Mouse (Mus musculus) lung, adult 2 months (tissue): ENCODE results near the gene Noxred1. TPM values are rescaled to one million over a fixed set of nuclear protein-coding genes. Genes with fewer than 3 reads are reported as not detected.
A peak's percentile ranks its signal among the peaks of the same experiment; 100 is the strongest.

Experiments used
- DNase-seq: peaks from one replicate; pipeline ENCODE4 v3.0.0; 2022
- H3K4me1 ChIP-seq: fragments of 200-500 bp; 2 replicates; pipeline ENCODE4 v1.6.1; 2011; ENCODE audit warnings: low read length; ENCODE audit not compliant: control insufficient read depth, insufficient read depth
- H3K4me3 ChIP-seq: fragments of 200-500 bp; replicated peaks from 2 replicates; pipeline ENCODE3; 2011; ENCODE audit warnings: low read depth, mild to moderate bottlenecking, control low read depth, low read length; ENCODE audit errors: extremely low read depth
- CTCF ChIP-seq: fragments of 200-500 bp; IDR thresholded peaks from 2 replicates; pipeline ENCODE4 v1.5.1; 2011; ENCODE audit warnings: mild to moderate bottlenecking, low read length, control low read depth; ENCODE audit not compliant: insufficient read depth
- POLR2A ChIP-seq: fragments of 200-500 bp; IDR thresholded peaks from 2 replicates; pipeline ENCODE4 v1.6.1; 2011; ENCODE audit warnings: low read depth, mild to moderate bottlenecking, control low read depth, low read length, borderline replicate concordance; ENCODE audit errors: extremely low read depth
- WGBS: fragments of 180-500 bp; shearing (Covaris S2); methylation state at CpG from one replicate; pipeline ENCODE4 v1.1.7; 2018; 5-methylcytosine and 5-hydroxymethylcytosine counted together
- polyA plus RNA-seq: library from polyadenylated mRNA; depleted of rRNA; stranded (reverse); fragments of >200 nt; gene quantifications from 2 replicates; pipeline ENCODE4 v1.2.3, GENCODE M21; 2012; rRNA removed

The Noxred1 gene
- polyA plus RNA-seq, 1 experiment, result 0.91 TPM

- no peak for DNase-seq
- no peak overlapping the region for H3K4me3 ChIP-seq
- H3K4me1 ChIP-seq, result 0 out of 2 replicates have a peak, but pooled peaks cover 4% of the 10 kb centered on the region
- TF ChIP-seq CTCF, result no peak
- TF ChIP-seq POLR2A, result no peak
- WGBS, result 61% methylated on average over 5 of the region's 5 CpGs
Observed at GRCm38 (mm10) chr12:87201694-87202093, 36.8 kb downstream of the Noxred1 start.

- Histone ChIP-seq H3K4me3 (peak within 1 kb of the TSS; percentile 84), H3K4me1 (0 out of 2 replicates have a peak, but pooled peaks cover 4% of the 10 kb centered on the region)
- TF ChIP-seq POLR2A, result no peak
- no peak for TF ChIP-seq CTCF
- peak; percentile 69 for DNase-seq
- WGBS, result under 1% methylated on average over 70 of the region's 70 CpGs
Observed at GRCm38 (mm10) chr12:87199973-87200586, 38.5 kb downstream of the Noxred1 start, which contains the start of gene Tmed8. Gene Tmed8, minus strand, starts transcription at chr12:87200454.

- 2% methylated on average over 38 of the region's 38 CpGs for WGBS
- TF ChIP-seq CTCF, result no peak
- no peak for TF ChIP-seq POLR2A
- Histone ChIP-seq H3K4me1 (0 out of 2 replicates have a peak, but pooled peaks cover 4% of the 10 kb centered on the region), H3K4me3 (peak within 1 kb of the TSS; percentile 84)
- DNase-seq, result peak; percentile 42
Observed at GRCm38 (mm10) chr12:87199206-87199972, 39.1 kb downstream of the Noxred1 start, which contains the start of gene Samd15. Gene Samd15, plus strand, starts transcription at chr12:87199723.

GRCm38 (mm10) chr12:87198792-87199191, 39.7 kb downstream of the Noxred1 start:
- WGBS, result 64% methylated on average over 6 of the region's 6 CpGs
- H3K4me1 ChIP-seq, result 0 out of 2 replicates have a peak, but pooled peaks cover 4% of the 10 kb centered on the region
- no peak for TF ChIP-seq CTCF
- TF ChIP-seq POLR2A, result no peak
- DNase-seq, result no peak
- peak overlapping the region; percentile 6 for H3K4me3 ChIP-seq

- no peak for DNase-seq
- TF ChIP-seq POLR2A (no peak), CTCF (no peak)
- 0 out of 2 replicates have a peak, but pooled peaks cover 4% of the 10 kb centered on the region for H3K4me1 ChIP-seq
- H3K4me3 ChIP-seq, result no peak overlapping the region
Observed at GRCm38 (mm10) chr12:87196310-87196709, 42.2 kb downstream of the Noxred1 start.

- H3K4me3 ChIP-seq, result no peak overlapping the region
- H3K4me1 ChIP-seq, result 0 out of 2 replicates have a peak, but pooled peaks cover 4% of the 10 kb centered on the region
- 44% methylated on average over 1 of the region's 1 CpGs for WGBS
- DNase-seq, result no peak
- TF ChIP-seq POLR2A (no peak), CTCF (no peak)
Observed at GRCm38 (mm10) chr12:87195069-87195468, 43.5 kb downstream of the Noxred1 start.

- no peak for TF ChIP-seq POLR2A
- TF ChIP-seq CTCF, result no peak
- no peak for DNase-seq
- no peak overlapping the region for H3K4me3 ChIP-seq
- WGBS, result 79% methylated on average over 3 of the region's 3 CpGs
- H3K4me1 ChIP-seq, result no peaks in the 10 kb centered on the region
Observed at GRCm38 (mm10) chr12:87193008-87193407, 45.5 kb downstream of the Noxred1 start.

- H3K4me1 ChIP-seq, result no peaks in the 10 kb centered on the region
- TF ChIP-seq POLR2A, result no peak
- no peak for TF ChIP-seq CTCF
- H3K4me3 ChIP-seq, result no peak overlapping the region
- DNase-seq, result no peak
- 96% methylated on average over 4 of the region's 4 CpGs for WGBS
Observed at GRCm38 (mm10) chr12:87177631-87178030, 60.9 kb downstream of the Noxred1 start.

- no peak overlapping the region for H3K4me3 ChIP-seq
- H3K4me1 ChIP-seq, result no peaks in the 10 kb centered on the region
- TF ChIP-seq POLR2A (no peak), CTCF (no peak)
- 76% methylated on average over 4 of the region's 4 CpGs for WGBS
- no peak for DNase-seq
Observed at GRCm38 (mm10) chr12:87175194-87175946, 63.2 kb downstream of the Noxred1 start.

Other genes starting within 250 kb of the Noxred1 start
- gene Zdhhc22, start 248.3 kb downstream of the Noxred1 start, polyA plus RNA-seq, result 0.03 TPM in 1 of 2 replicates, not detected in the other
- 0.16 and 0.22 TPM in 2 replicates for gene Tmem63c, start 217.4 kb downstream of the Noxred1 start, polyA plus RNA-seq
- gene Ngb, start 136.2 kb downstream of the Noxred1 start, polyA plus RNA-seq, result 4.8 and 7.8 TPM in 2 replicates
- 54.5 and 69.7 TPM in 2 replicates for gene Gstz1, start 91.6 kb downstream of the Noxred1 start, polyA plus RNA-seq
- 15.1 and 15.7 TPM in 2 replicates for gene Pomt2, start 90.8 kb downstream of the Noxred1 start, polyA plus RNA-seq
- gene Samd15, start 39.0 kb downstream of the Noxred1 start, polyA plus RNA-seq, result not detected in 2 replicates
- 4.4 and 5.9 TPM in 2 replicates for gene Tmed8, start 38.3 kb downstream of the Noxred1 start, polyA plus RNA-seq
- gene Vipas39, start 27.5 kb upstream of the Noxred1 start, polyA plus RNA-seq, result 17.1 and 23.3 TPM in 2 replicates
- gene Ahsa1, start 27.7 kb upstream of the Noxred1 start, polyA plus RNA-seq, result 46.6 and 53.5 TPM in 2 replicates
- 0.38 and 0.56 TPM in 2 replicates for gene Ism2, start 61.0 kb upstream of the Noxred1 start, polyA plus RNA-seq
- 18.6 and 35.0 TPM in 2 replicates for gene Sptlc2, start 149.6 kb upstream of the Noxred1 start, polyA plus RNA-seq
- 8.4 and 11.3 TPM in 2 replicates for gene Slirp, start 205.2 kb upstream of the Noxred1 start, polyA plus RNA-seq
- 10.2 and 10.8 TPM in 2 replicates for gene Alkbh1, start 205.3 kb upstream of the Noxred1 start, polyA plus RNA-seq
- gene Snw1, start 233.5 kb upstream of the Noxred1 start, polyA plus RNA-seq, result 7.0 and 11.0 TPM in 2 replicates